Mouse (Mus musculus): ENCODE data around the gene Rprd2.
A peak's percentile ranks its signal among the peaks of the same experiment; 100 is the strongest.
"Not testable (repeated sequence)": the region's sequence is repeated elsewhere in the genome, so short reads cannot be mapped to it uniquely, and the experiment has no call there.

Gene Rprd2

GRCm38 (mm10) chr3:95818026-95818511 is 594 bp downstream of the Rprd2 start:
- DNase-seq (ENCODE audit: low spot score) = peak; percentile 36

DNA sequence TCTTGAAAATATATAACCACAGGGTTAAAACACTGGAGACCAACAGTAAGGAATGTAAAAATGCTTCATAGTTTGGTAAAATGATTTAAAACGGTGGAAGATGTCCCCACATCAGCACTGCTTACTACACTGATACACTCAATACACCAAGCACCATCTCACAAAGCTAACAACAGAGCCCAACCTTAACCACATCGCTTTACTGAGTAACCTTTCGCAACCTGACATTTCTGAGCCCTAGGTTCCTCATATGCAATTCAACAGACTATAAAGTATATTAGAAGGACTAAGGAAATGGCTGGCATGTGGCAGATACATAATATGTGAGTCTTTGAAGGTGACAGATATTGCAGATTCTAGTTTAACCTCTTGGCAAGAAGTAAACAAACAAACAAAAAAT is 2.0 kb downstream of the Rprd2 start:
- no peak for DNase-seq (ENCODE audit: low spot score)

DNA sequence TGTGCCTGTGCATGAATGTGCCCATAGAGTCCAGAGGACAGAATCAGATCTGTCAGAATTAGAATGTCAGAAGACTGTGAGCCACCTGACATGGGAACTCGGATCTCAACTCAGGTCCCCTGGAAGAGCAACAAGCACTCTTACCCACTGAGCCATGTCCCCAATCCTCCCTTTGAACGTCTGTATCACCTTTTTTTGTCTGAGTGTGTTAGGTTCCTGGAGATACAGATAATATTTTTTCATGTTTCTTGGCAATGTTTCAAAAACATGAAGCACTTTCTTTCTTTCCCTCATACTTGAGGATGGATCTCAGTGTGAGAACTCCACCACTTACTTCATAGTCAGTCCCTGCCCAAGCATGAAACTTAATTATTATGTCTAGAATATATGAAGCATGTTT is 10.3 kb downstream of the Rprd2 start:
- no peak for DNase-seq (ENCODE audit: low spot score)

- not testable (repeated sequence) for DNase-seq (ENCODE audit: low spot score)
Observed at GRCm38 (mm10) chr3:95807630-95808029, 11.0 kb downstream of the Rprd2 start.

DNA sequence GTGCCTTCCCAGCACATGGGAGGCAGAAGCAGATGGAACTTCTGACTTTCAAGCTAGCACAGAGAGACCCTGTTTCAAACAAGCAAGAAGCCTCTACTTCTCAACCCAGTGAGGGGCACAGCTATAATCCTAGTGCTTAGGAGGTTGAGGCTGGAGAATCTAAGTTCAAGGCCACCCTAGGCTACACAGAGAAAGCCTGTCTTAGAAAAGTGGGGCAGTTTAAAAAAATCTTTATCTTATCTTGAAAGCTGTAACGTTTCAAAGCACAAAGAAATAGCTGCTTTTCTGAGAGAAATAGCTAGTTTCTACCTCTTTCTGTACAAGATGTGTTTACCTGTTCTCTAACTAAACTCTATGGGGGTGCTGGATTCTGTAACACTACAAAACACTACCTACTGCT is 12.0 kb downstream of the Rprd2 start:
- no peak for DNase-seq (ENCODE audit: low spot score)

- no peak for DNase-seq (ENCODE audit: low spot score)
Observed at GRCm38 (mm10) chr3:95803851-95804250, 14.8 kb downstream of the Rprd2 start.

DNA sequence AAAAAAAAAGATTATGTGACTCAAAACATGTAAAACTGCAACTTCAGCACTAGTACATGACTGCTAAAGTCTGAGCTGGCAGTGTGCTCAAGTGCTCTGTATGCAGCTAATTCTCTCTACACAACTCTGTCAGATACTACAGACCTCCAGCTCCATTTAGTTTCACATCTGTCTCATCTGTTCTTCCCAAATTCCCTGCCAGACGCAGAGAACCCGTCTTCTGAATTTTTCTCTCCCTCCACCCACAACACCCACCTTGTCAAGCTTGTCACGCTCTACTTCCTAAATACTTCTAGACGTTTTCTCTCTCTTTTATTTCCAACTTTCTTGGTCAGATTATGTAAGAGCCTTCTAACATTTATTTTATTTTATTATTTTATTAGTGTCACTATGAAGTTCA is 19.9 kb downstream of the Rprd2 start:
- no peak for DNase-seq (ENCODE audit: low spot score)

- no peak for DNase-seq (ENCODE audit: low spot score)
Observed at GRCm38 (mm10) chr3:95794299-95794698, 24.4 kb downstream of the Rprd2 start.

GRCm38 (mm10) chr3:95793662-95794061 is 25.0 kb downstream of the Rprd2 start:
- DNase-seq (ENCODE audit: low spot score) = no peak

- DNase-seq (ENCODE audit: low spot score) = no peak
Observed at GRCm38 (mm10) chr3:95785501-95785900, 33.2 kb downstream of the Rprd2 start.

DNA sequence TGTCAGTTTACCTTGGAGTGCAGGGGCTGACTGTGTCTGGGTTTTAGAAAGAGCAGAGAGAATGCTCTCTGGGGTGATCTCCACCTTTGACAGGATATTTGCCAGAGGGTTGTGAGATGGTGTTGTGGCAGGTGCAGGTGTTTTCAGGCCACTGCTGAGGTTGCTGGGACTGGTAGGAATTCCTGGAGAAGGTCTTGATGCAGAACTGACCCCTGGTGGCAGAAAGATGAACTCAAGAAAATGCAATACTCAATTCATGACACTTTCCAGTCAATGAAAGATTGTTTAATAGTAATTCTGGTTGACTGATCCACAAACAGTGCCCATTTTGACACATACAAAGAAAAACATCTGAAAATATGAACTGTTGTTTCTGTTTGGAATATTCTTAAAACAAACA is 46.7 kb downstream of the Rprd2 start:
- DNase-seq (ENCODE audit: low spot score) = no peak

GRCm38 (mm10) chr3:95765534-95765933 is 53.1 kb downstream of the Rprd2 start:
- no peak for DNase-seq (ENCODE audit: low spot score)

DNA sequence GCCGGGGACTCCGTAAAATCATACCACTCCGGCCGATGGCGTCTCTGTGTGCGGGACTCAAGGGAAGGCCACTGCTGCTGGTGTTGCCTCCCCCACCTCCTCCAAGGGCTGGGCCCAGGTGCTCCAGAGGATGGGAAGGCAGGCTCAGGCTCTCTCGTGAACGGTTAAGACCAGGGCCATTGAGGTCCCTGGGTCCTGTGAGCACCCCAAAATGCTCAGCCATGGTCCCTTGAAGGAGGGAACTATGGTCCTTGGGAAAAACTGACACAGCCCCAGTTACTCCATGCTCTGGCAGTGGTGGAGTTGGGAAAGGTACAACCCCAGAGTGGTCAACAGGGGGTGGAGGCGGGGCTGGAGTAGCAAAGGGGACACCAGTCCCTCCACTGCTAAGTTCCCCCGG is 54.9 kb downstream of the Rprd2 start:
- no peak for DNase-seq (ENCODE audit: low spot score)

- DNase-seq (ENCODE audit: low spot score) = no peak
Observed at GRCm38 (mm10) chr3:95762961-95763360, 55.7 kb downstream of the Rprd2 start.

- DNase-seq (ENCODE audit: low spot score) = no peak
Observed at GRCm38 (mm10) chr3:95761771-95762170, 56.9 kb downstream of the Rprd2 start.

DNA sequence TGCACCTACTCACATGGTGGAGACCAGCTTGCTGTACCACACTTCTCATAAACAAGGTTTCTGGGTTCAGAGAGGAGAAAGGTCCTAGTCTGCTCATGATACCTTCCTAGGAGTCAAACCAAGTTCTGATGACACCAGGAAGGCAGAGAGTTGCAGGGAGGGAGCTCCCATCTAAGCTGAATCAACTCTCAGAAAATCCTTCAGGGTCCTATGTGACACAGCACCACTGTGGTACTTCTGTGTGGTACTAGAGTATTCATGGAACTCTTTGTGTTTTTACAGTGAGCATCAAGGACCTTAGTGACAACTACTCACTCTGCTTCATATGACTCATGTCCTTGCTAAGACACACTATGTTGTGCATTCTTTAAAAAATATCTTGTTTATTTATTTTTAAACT is 58.0 kb downstream of the Rprd2 start:
- DNase-seq (ENCODE audit: low spot score) = no peak

DNA sequence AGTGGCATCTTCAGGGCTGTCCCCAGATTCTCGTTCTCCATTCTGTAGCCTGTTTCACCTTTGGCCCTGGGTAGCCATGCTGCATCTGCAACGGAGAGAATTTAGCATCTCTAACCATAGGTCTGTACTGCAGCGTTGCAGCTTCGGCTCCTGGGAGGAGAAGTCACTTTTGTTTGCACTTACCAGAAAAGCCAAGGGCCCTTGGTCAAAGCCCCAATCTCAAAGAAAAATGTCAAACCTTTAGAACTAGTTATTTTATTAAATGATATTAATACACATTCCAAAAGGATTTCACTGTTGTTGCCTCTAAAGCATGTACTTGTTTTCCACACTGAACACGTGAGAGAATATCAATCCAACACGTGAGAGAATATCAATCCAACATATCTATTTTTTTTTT is 58.6 kb downstream of the Rprd2 start, which contains the start of gene Tars2:
Tars2 (minus strand) TSS at position 101 of the 400 bp plus-strand sequence.
- no peak for DNase-seq (ENCODE audit: low spot score)

DNA sequence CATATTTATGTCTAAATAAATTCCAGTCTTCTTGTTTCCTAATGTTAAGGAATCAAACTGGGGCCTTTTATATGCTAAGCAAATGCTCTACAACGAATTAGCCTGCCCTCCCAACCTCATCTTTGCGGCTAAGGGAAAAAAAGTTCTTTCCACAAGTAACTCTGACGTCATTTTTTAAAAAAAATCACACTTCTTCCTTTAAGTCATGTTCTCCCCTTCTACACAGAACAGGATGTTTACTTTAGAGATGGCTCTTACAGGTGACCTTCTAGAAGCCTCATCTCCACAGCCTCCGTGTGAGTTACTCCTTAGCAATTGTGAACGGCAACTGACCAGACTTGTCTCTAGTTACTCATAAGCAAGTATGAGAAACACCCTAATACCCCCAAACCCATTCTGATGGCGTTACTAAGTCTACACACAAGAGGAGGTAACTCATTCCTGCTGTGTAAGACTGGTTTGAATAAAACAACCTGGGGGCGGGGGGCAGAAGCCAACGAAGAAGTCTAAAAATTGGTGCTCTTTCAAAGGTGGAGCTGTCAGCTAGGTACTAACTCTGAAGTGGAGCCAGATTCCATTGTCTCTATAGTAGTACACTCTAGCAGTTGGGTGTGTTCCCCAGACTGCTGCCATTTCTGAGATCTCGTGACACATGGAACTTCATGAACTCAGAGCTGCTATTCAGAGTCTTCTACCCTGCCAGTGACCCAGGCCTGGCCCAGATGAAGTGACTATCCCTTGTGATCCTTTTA is 60.0 kb downstream of the Rprd2 start:
- no peak for DNase-seq (ENCODE audit: low spot score)

GRCm38 (mm10) chr3:95756808-95757207 is 61.9 kb downstream of the Rprd2 start:
- no peak for DNase-seq (ENCODE audit: low spot score)

GRCm38 (mm10) chr3:95754345-95755206 is 64.1 kb downstream of the Rprd2 start:
- peak; percentile 76 for DNase-seq (ENCODE audit: low spot score)

DNA sequence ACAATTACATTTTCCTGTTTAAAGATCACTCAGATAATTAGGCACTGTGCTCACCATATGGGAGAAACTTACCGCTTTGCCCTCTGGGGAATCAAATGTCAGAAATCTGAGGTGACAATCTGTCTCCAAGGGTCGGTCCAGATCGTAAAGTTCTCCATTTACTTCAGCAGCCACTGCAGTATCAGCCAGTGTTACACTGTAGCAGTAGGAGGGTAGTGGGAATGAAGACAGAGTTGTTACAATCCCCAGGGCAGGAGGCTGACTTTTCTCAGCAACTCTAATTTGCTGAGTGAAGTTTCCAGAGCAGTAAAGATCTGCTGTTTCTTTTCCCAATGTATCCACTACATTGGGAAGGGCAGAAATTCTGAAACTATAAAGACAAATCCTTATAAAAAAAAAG is 65.7 kb downstream of the Rprd2 start:
- DNase-seq (ENCODE audit: low spot score) = no peak

GRCm38 (mm10) chr3:95740406-95740805 is 78.3 kb downstream of the Rprd2 start:
- no peak for DNase-seq (ENCODE audit: low spot score)
